Mouse (Mus musculus) hindbrain, embryonic 11.5 days (tissue): ENCODE measurements at regions not wholly inside any gene's neighbourhood (a gene's known extent, or its start where the extent isn't known, plus 50 kb on each side); places are given as distances from the start of the nearest gene placed in this dataset.

ENCODE experiments used
- ATAC-seq: fragments of 200-750 bp; cut with Nextera tagmentation; 2 replicates; pipeline ENCODE4 v1.8.0; 2017; ENCODE audit warnings: mild to moderate bottlenecking, moderate TSS enrichment, moderate library complexity; ENCODE audit not compliant: low FRiP score
- DNase-seq: peaks from one replicate; pipeline ENCODE4 v3.0.0-alpha.2; 2015; ENCODE audit warnings: low spot score
- H3K27ac ChIP-seq: fragments of 300-500 bp; sonication (generic); 2 replicates; pipeline ENCODE4 v1.5.1; 2014; ENCODE audit warnings: mild to moderate bottlenecking, low read depth, low read length
- H3K27me3 ChIP-seq: fragments of 300-500 bp; sonication (generic); 2 replicates; pipeline ENCODE4 v1.6.1; 2014; ENCODE audit warnings: mild to moderate bottlenecking, low read length, moderate library complexity, mixed read lengths; ENCODE audit not compliant: control insufficient read depth, insufficient read depth
- H3K36me3 ChIP-seq: fragments of 300-500 bp; sonication (generic); 2 replicates; pipeline ENCODE4 v1.6.1; 2014; ENCODE audit warnings: mild to moderate bottlenecking, low read length, moderate library complexity, mixed read lengths; ENCODE audit not compliant: control insufficient read depth, insufficient read depth
- H3K4me1 ChIP-seq: fragments of 300-500 bp; sonication (generic); replicated peaks from 2 replicates; pipeline ENCODE4 v1.6.1; 2014; ENCODE audit warnings: low read length, mixed read lengths; ENCODE audit not compliant: control insufficient read depth, insufficient read depth
- H3K4me2 ChIP-seq: fragments of 300-500 bp; sonication (generic); replicated peaks from 2 replicates; pipeline ENCODE4 v1.6.1; 2014; ENCODE audit warnings: mild to moderate bottlenecking, low read depth, low read length
- H3K4me3 ChIP-seq: fragments of 300-500 bp; sonication (generic); 2 replicates; pipeline ENCODE4 v1.5.1; 2014; ENCODE audit warnings: low read depth, low read length
- H3K9ac ChIP-seq: fragments of 300-500 bp; sonication (generic); 2 replicates; pipeline ENCODE4 v1.6.1; 2014; ENCODE audit warnings: low read depth, low read length
- H3K9me3 ChIP-seq: fragments of 300-500 bp; sonication (generic); 2 replicates; pipeline ENCODE4 v1.6.1; 2016; ENCODE audit warnings: low read length; ENCODE audit not compliant: control insufficient read depth
- WGBS: fragments of 180-500 bp; shearing (Covaris S2); extraction: QIAGEN DNeasy Blood & Tissue Kit; methylation state at CpG from one replicate; pipeline ENCODE4 v1.1.7; 2014; 5-methylcytosine and 5-hydroxymethylcytosine counted together

- no peaks in the 10 kb centered on the region for H3K4me1 ChIP-seq
- WGBS: 69% methylated on average over 9 of the region's 9 CpGs
- no peaks in the 10 kb centered on the region for H3K36me3 ChIP-seq
- no peak overlapping the region for H3K9ac ChIP-seq
- H3K27me3 ChIP-seq: no peaks in the 10 kb centered on the region
- H3K9me3 ChIP-seq: no peaks in the 10 kb centered on the region
- H3K4me3 ChIP-seq: no peak overlapping the region
- H3K27ac ChIP-seq: no peak overlapping the region
- ATAC-seq: no peak
- H3K4me2 ChIP-seq: no peak overlapping the region
- DNase-seq: no peak
Measured at GRCm38 (mm10) chr9:43387397-43387796, 76.7 kb downstream of the Trim29 start.

GRCm38 (mm10) chr9:43389491-43390083, 78.9 kb downstream of the Trim29 start:
- Histone ChIP-seq H3K4me3 (no peak overlapping the region), H3K9me3 (no peaks in the 10 kb centered on the region), H3K4me1 (no peaks in the 10 kb centered on the region), H3K27me3 (no peaks in the 10 kb centered on the region), H3K36me3 (no peaks in the 10 kb centered on the region), H3K27ac (no peak overlapping the region), H3K4me2 (no peak overlapping the region), H3K9ac (no peak overlapping the region)
- DNase-seq: no peak
- 47% methylated on average over 9 of the region's 9 CpGs for WGBS
- peak; percentile 53 for ATAC-seq

DNA sequence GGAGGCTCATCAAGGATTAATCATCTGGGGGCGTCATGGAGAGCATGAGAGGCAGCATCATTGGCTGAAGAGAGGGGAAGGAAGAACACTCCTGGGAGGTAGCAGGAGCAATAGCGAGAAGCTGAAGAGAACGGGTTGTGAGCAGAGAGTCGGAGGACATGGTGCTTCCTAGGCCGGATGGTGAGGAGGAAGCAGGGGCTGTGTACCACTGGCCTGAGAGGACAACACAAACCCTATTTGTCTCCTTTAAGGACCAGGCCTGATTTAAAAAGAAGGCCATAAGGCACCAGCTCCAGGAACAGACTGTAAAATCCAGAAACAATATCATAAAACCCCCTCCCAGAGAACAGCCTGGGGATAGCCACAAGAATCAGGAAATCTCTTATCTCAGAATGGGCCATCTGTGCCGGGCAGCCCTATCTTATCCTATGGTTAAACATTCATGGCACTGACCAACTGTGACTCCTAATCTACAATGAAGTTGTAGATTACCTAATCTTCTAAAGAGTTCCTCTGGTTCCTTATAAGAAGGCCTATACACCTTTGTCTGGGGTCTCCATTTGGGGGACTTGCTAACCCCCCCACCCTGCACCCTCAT, 81.9 kb downstream of the Trim29 start:
- 88% methylated on average over 6 of the region's 6 CpGs for WGBS
- Histone ChIP-seq H3K4me2 (no peak overlapping the region), H3K4me1 (no peaks in the 10 kb centered on the region), H3K9ac (no peak overlapping the region), H3K9me3 (no peaks in the 10 kb centered on the region), H3K36me3 (no peaks in the 10 kb centered on the region), H3K27me3 (no peaks in the 10 kb centered on the region), H3K4me3 (no peak overlapping the region), H3K27ac (no peak overlapping the region)
- DNase-seq (no peak), ATAC-seq (no peak)

DNA sequence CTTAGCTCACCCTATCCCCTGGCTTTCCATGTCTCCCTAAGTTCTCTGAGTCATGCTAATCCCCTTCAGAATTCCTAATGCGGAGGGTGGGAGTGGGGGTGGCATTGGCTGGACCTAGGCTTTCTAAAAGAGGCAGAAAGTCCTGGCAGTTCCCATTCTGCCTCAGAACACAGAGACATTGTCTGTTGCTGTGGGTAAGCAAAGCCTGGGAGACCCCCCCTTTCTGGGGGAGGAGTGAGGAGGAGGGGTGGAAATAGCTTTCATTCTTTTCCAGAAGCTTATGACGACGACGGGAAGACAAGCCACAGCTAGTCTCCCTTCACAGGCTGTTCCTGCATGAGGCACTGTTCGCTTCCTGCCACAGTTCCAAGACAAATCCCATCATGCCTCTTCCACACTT, 83.6 kb downstream of the Trim29 start:
- Histone ChIP-seq H3K36me3 (no peaks in the 10 kb centered on the region), H3K4me3 (no peak overlapping the region), H3K27me3 (no peaks in the 10 kb centered on the region), H3K27ac (no peak overlapping the region), H3K9ac (no peak overlapping the region), H3K4me2 (no peak overlapping the region), H3K4me1 (no peaks in the 10 kb centered on the region), H3K9me3 (no peaks in the 10 kb centered on the region)
- DNase-seq (no peak), ATAC-seq (no peak)
- WGBS: 62% methylated on average over 5 of the region's 5 CpGs

- no peaks in the 10 kb centered on the region for H3K36me3 ChIP-seq
- ATAC-seq (no peak), DNase-seq (no peak)
- H3K4me2 ChIP-seq: no peak overlapping the region
- H3K9me3 ChIP-seq: no peaks in the 10 kb centered on the region
- no peak overlapping the region for H3K9ac ChIP-seq
- no peaks in the 10 kb centered on the region for H3K27me3 ChIP-seq
- WGBS: 43% methylated on average over 5 of the region's 5 CpGs
- H3K4me3 ChIP-seq: no peak overlapping the region
- H3K4me1 ChIP-seq: no peaks in the 10 kb centered on the region
- H3K27ac ChIP-seq: no peak overlapping the region
Measured at GRCm38 (mm10) chr9:43395209-43395608, 84.6 kb downstream of the Trim29 start.

GRCm38 (mm10) chr9:43396566-43396965, 85.9 kb downstream of the Trim29 start:
- no peaks in the 10 kb centered on the region for H3K4me1 ChIP-seq
- H3K9ac ChIP-seq: no peak overlapping the region
- no peaks in the 10 kb centered on the region for H3K27me3 ChIP-seq
- ATAC-seq (no peak), DNase-seq (no peak)
- no peak overlapping the region for H3K27ac ChIP-seq
- no peaks in the 10 kb centered on the region for H3K36me3 ChIP-seq
- H3K4me2 ChIP-seq: no peak overlapping the region
- no peak overlapping the region for H3K4me3 ChIP-seq
- no peaks in the 10 kb centered on the region for H3K9me3 ChIP-seq

DNA sequence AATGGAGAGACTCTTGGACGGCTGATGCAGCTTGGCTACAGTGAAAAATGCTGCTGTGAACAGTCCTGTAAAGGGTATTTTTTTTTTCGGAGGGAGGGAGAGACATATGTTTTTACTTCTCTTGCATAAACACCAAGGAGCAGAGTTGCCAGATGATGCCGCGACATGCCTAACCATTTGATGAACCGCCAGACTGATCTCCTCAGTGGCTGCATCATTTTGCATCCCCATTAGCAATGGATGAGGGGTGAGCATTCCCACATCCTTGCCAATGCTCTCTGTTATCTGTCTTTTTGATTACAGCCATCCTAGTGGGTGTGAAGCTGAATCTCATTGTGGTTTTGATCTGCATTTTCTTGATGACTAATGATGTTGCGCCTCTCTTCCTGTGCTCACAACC, 97.8 kb downstream of the Trim29 start:
- Histone ChIP-seq H3K27ac (no peak overlapping the region), H3K9me3 (no peaks in the 10 kb centered on the region), H3K4me3 (no peak overlapping the region), H3K36me3 (no peaks in the 10 kb centered on the region), H3K4me2 (no peak overlapping the region), H3K27me3 (no peaks in the 10 kb centered on the region), H3K4me1 (no peaks in the 10 kb centered on the region), H3K9ac (no peak overlapping the region)
- DNase-seq: no peak
- 73% methylated on average over 6 of the region's 6 CpGs for WGBS
- no peak for ATAC-seq

- DNase-seq (no peak), ATAC-seq (no peak)
- 71% methylated on average over 3 of the region's 3 CpGs for WGBS
- Histone ChIP-seq H3K27me3 (no peaks in the 10 kb centered on the region), H3K9ac (no peak overlapping the region), H3K9me3 (no peaks in the 10 kb centered on the region), H3K4me3 (no peak overlapping the region), H3K36me3 (no peaks in the 10 kb centered on the region), H3K4me1 (no peaks in the 10 kb centered on the region), H3K4me2 (no peak overlapping the region), H3K27ac (no peak overlapping the region)
Measured at GRCm38 (mm10) chr9:43412473-43412872, 101.8 kb downstream of the Trim29 start.

- no peak overlapping the region for H3K27ac ChIP-seq
- no peaks in the 10 kb centered on the region for H3K9me3 ChIP-seq
- H3K4me1 ChIP-seq: no peaks in the 10 kb centered on the region
- no peak for ATAC-seq
- 19% methylated on average over 17 of the region's 17 CpGs for WGBS
- no peaks in the 10 kb centered on the region for H3K36me3 ChIP-seq
- H3K9ac ChIP-seq: peak overlapping the region; percentile 15; the same call in 1 of the 2 replicates
- no peaks in the 10 kb centered on the region for H3K27me3 ChIP-seq
- peak overlapping the region; percentile 29 for H3K4me2 ChIP-seq
- peak; percentile 39 for DNase-seq
- H3K4me3 ChIP-seq: no peak overlapping the region
Measured at GRCm38 (mm10) chr9:43419993-43420715, 109.5 kb downstream of the Trim29 start.
